Mouse (Mus musculus) ES-E14 (cell line): ENCODE measurements around the gene Zbtb25. TPM values are rescaled to one million over a fixed set of nuclear protein-coding genes. Genes with fewer than 3 reads are reported as not detected.

Source experiments
- DNase-seq: peaks from one replicate; pipeline ENCODE4 v3.0.0-alpha.2; 2013; ENCODE audit warnings: low read depth, low spot score
- H3K27ac ChIP-seq: 2 replicates; pipeline ENCODE4 v1.5.1; 2012; ENCODE audit warnings: low read depth, mild to moderate bottlenecking, low read length, moderate library complexity, mixed read lengths; ENCODE audit not compliant: poor library complexity, insufficient read depth, severe bottlenecking
- H3K36me3 ChIP-seq: 2 replicates; pipeline ENCODE4 v1.6.1; 2012; ENCODE audit warnings: mild to moderate bottlenecking, low read length, moderate library complexity, mixed read lengths; ENCODE audit not compliant: control insufficient read depth, poor library complexity, insufficient read depth, severe bottlenecking
- H3K4me1 ChIP-seq, 2 experiments: fragments of 150-350 bp in 1 of 2; sonication (generic) in 1 of 2; 2 replicates each; pipeline ENCODE4 v1.6.1; 2012; ENCODE audit warnings: low read length in 2 of 2, mild to moderate bottlenecking in 1 of 2, mixed read lengths in 1 of 2; ENCODE audit not compliant: control insufficient read depth in 2 of 2, insufficient read depth in 2 of 2, poor library complexity in 1 of 2
- H3K4me3 ChIP-seq, 2 experiments: fragments of 150-350 bp in 1 of 2; sonication (generic) in 1 of 2; 2 replicates each; pipeline ENCODE4 v1.5.1; 2012; ENCODE audit warnings: low read length in 2 of 2, low read depth in 1 of 2, mild to moderate bottlenecking in 1 of 2, mixed read lengths in 1 of 2; ENCODE audit not compliant: insufficient read depth in 1 of 2, poor library complexity in 1 of 2, severe bottlenecking in 1 of 2
- H3K9ac ChIP-seq: 2 replicates; pipeline ENCODE4 v1.6.1; 2012; ENCODE audit warnings: low read depth, mild to moderate bottlenecking, low read length, mixed read lengths; ENCODE audit not compliant: poor library complexity, insufficient read depth, severe bottlenecking
- H3K9me3 ChIP-seq: fragments of 150-350 bp; sonication (generic); 2 replicates; pipeline ENCODE4 v1.6.1; 2012; ENCODE audit warnings: low read depth, mild to moderate bottlenecking, low read length; ENCODE audit not compliant: control insufficient read depth, insufficient read depth
- CHD2 ChIP-seq: IDR thresholded peaks from 2 replicates; pipeline ENCODE4 v1.6.1; 2014; ENCODE audit warnings: mild to moderate bottlenecking, low read depth, low read length, inconsistent platforms
- HCFC1 ChIP-seq: IDR thresholded peaks from 2 replicates; pipeline ENCODE4 v1.6.1; 2012; ENCODE audit warnings: low read length, inconsistent platforms, borderline replicate concordance; ENCODE audit not compliant: insufficient read depth
- MAFK ChIP-seq: IDR thresholded peaks from 2 replicates; pipeline ENCODE4 v1.6.1; 2014; ENCODE audit warnings: mild to moderate bottlenecking, low read depth, low read length, inconsistent platforms; ENCODE audit not compliant: insufficient read depth
- ZC3H11A ChIP-seq: IDR thresholded peaks from 2 replicates; pipeline ENCODE4 v1.6.1; 2012; ENCODE audit warnings: low read depth, mild to moderate bottlenecking, inconsistent platforms, low read length, borderline replicate concordance
- ZNF384 ChIP-seq: IDR thresholded peaks from 2 replicates; pipeline ENCODE4 v1.6.1; 2012; ENCODE audit warnings: low read depth, low read length, inconsistent platforms
- in situ Hi-C, 2 experiments: fragments of 600-800 bp; cut with MboI; formaldehyde crosslinking; loops; one replicate each; pipeline ENCODE4 v1.15.1; 2025; ENCODE audit warnings: low sequenced_read_pairs in 2 of 2, inconsistent platforms in 1 of 2; ENCODE audit not compliant: unreplicated experiment in 2 of 2
- total RNA-seq: library from RNA; depleted of rRNA; stranded (reverse); fragments of 300-350 nt; gene quantifications from 2 replicates; pipeline ENCODE4 v1.2.3, GENCODE M21; 2012

Zbtb25 gene
- total RNA-seq, 1 experiment = 5.5 TPM

GRCm38 (mm10) chr12:76409166-76409565, 39.8 kb upstream of the Zbtb25 start:
- Histone ChIP-seq H3K4me3 (no peak overlapping the region), H3K9ac (no peak overlapping the region), H3K27ac (no peak overlapping the region), H3K9me3 (no peaks in the 10 kb centered on the region), H3K4me1 (peaks cover 2 to 10% of the 10 kb centered on the region in 2 experiments; a peak in 2 of 4 replicates), H3K36me3 (no peaks in the 10 kb centered on the region)
- TF ChIP-seq CHD2 (no peak), ZNF384 (no peak), HCFC1 (no peak), ZC3H11A (no peak), MAFK (no peak)
- DNase-seq = no peak
- in situ Hi-C loops = no loop called here

- in situ Hi-C loops = no loop called here
- Histone ChIP-seq H3K9ac (no peak overlapping the region), H3K9me3 (no peaks in the 10 kb centered on the region)
Measured at GRCm38 (mm10) chr12:76407184-76407583, 37.8 kb upstream of the Zbtb25 start.

GRCm38 (mm10) chr12:76405971-76406370, 36.6 kb upstream of the Zbtb25 start:
- Histone ChIP-seq H3K4me3 (peak overlapping the region; percentile 78 to 83; a peak in 2 of 4 replicates), H3K4me1 (peaks cover 2 to 13% of the 10 kb centered on the region in 2 experiments; a peak in 2 of 4 replicates), H3K36me3 (no peaks in the 10 kb centered on the region), H3K9me3 (no peaks in the 10 kb centered on the region), H3K27ac (no peak overlapping the region), H3K9ac (no peak overlapping the region)
- DNase-seq = no peak
- in situ Hi-C loops = no loop called here
- no peak for TF ChIP-seq HCFC1
- no peak for TF ChIP-seq ZC3H11A
- TF ChIP-seq ZNF384 = no peak
- TF ChIP-seq CHD2 = no peak
- no peak for TF ChIP-seq MAFK

More at GRCm38 (mm10) chr12:76407184-76407583, 37.8 kb upstream of the Zbtb25 start:
- TF ChIP-seq HCFC1 (no peak), ZC3H11A (no peak), CHD2 (no peak), MAFK (no peak), ZNF384 (no peak)
- no peak overlapping the region for H3K27ac ChIP-seq
- H3K36me3 ChIP-seq = no peaks in the 10 kb centered on the region
- DNase-seq = no peak
- peaks cover 2 to 13% of the 10 kb centered on the region in 2 experiments; a peak in 2 of 4 replicates for H3K4me1 ChIP-seq
- no peak overlapping the region for H3K4me3 ChIP-seq

GRCm38 (mm10) chr12:76405183-76405970, 36.0 kb upstream of the Zbtb25 start:
- Histone ChIP-seq H3K27ac (no peak overlapping the region), H3K36me3 (no peaks in the 10 kb centered on the region), H3K9ac (no peak overlapping the region; the same call in 1 of the 2 replicates), H3K4me3 (peak overlapping the region; percentile 78 to 83), H3K4me1 (peaks cover 2 to 13% of the 10 kb centered on the region in 2 experiments; a peak in 2 of 4 replicates), H3K9me3 (no peaks in the 10 kb centered on the region)
- in situ Hi-C loops = no loop called here
- no peak for DNase-seq
- TF ChIP-seq ZC3H11A = no peak
- no peak for TF ChIP-seq ZNF384
- TF ChIP-seq MAFK = no peak
- TF ChIP-seq HCFC1 = no peak
- TF ChIP-seq CHD2 = no peak
